Mouse (Mus musculus) left cerebral cortex, adult 8-10 months (tissue): Measurements from ENCODE around the gene Map6. TPM values are rescaled to one million over a fixed set of nuclear protein-coding genes. Genes with fewer than 3 reads are reported as not detected.

Experiments used
- total RNA-seq, 4 experiments: library from RNA; stranded (reverse); gene quantifications; 2 replicates each; pipeline ENCODE4 v1.2.4; 2022

Map6 gene
- total RNA-seq, 4 experiments from 2014 or later = 123 to 146 (median 132) TPM

Other genes with a start within 250 kb of the Map6 start
- gene Uvrag, start 126.3 kb upstream of the Map6 start, total RNA-seq = 10 to 100 TPM; 53.5 to 64.9 (median 54.4) TPM
- 10 to 100 TPM; 78.4 to 92.7 (median 82.3) TPM for gene Dgat2, start 84.7 kb upstream of the Map6 start, total RNA-seq
- gene Mogat2, start 28.8 kb upstream of the Map6 start, total RNA-seq = not detected
- 10 to 100 TPM; 14.7 to 18.3 (median 16.6) TPM for gene Serpinh1, start 85.8 kb downstream of the Map6 start, total RNA-seq
- 10 to 100 TPM; 38.3 to 48.7 (median 40.9) TPM for gene Gdpd5, start 114.0 kb downstream of the Map6 start, total RNA-seq
- gene Klhl35, start 198.6 kb downstream of the Map6 start, total RNA-seq = 1 to 10 TPM; 1.5 to 4.9 (median 3.7) TPM
- 100 to 1,000 TPM; 240 to 334 (median 272) TPM for gene Rps3, start 216.3 kb downstream of the Map6 start, total RNA-seq